Mouse (Mus musculus) liver, adult 2 months (tissue): Measurements from ENCODE around the gene Sfrp5. TPM values are rescaled to one million over a fixed set of nuclear protein-coding genes. Genes with fewer than 3 reads are reported as not detected.

Experiments used
- DNase-seq: peaks from one replicate; pipeline ENCODE4 v3.0.0-alpha.2; 2011; ENCODE audit warnings: low read depth, low spot score; ENCODE audit errors: extremely low read depth
- H3K27ac ChIP-seq: fragments of 200-500 bp; replicated peaks from 2 replicates; pipeline ENCODE4 v1.5.1; 2012; ENCODE audit warnings: low read depth, mild to moderate bottlenecking, control low read depth, inconsistent platforms, low read length; ENCODE audit not compliant: insufficient read depth
- H3K27me3 ChIP-seq: fragments of 200-500 bp; 2 replicates; pipeline ENCODE4 v1.6.1; 2012; ENCODE audit warnings: mild to moderate bottlenecking, moderate library complexity, low read length, inconsistent platforms; ENCODE audit not compliant: control insufficient read depth, insufficient read depth
- H3K36me3 ChIP-seq: fragments of 200-500 bp; 2 replicates; pipeline ENCODE4 v1.6.1; 2012; ENCODE audit warnings: low read length, inconsistent platforms; ENCODE audit not compliant: control insufficient read depth, insufficient read depth
- H3K4me1 ChIP-seq: fragments of 200-500 bp; 2 replicates; pipeline ENCODE4 v1.6.1; 2011; ENCODE audit warnings: low read length; ENCODE audit not compliant: control insufficient read depth, insufficient read depth
- H3K4me3 ChIP-seq: fragments of 200-500 bp; 2 replicates; pipeline ENCODE4 v1.5.1; 2011; ENCODE audit warnings: low read depth, mild to moderate bottlenecking, control low read depth, low read length, moderate library complexity; ENCODE audit not compliant: insufficient read depth
- H3K79me2 ChIP-seq: fragments of 200-500 bp; 2 replicates; pipeline ENCODE4 v1.6.1; 2012; ENCODE audit warnings: inconsistent platforms, mild to moderate bottlenecking, low read length, moderate library complexity; ENCODE audit not compliant: control insufficient read depth, insufficient read depth
- H3K9ac ChIP-seq: fragments of 200-500 bp; 2 replicates; pipeline ENCODE4 v1.6.1; 2012; ENCODE audit warnings: low read depth, mild to moderate bottlenecking, control low read depth, inconsistent platforms, low read length
- CTCF ChIP-seq: fragments of 200-500 bp; IDR thresholded peaks from 2 replicates; pipeline ENCODE4 v1.5.1; 2011; ENCODE audit warnings: low read depth, low read length, control low read depth
- POLR2A ChIP-seq: fragments of 200-500 bp; IDR thresholded peaks from 2 replicates; pipeline ENCODE4 v1.6.1; 2011; ENCODE audit warnings: low read length, control low read depth; ENCODE audit not compliant: insufficient read depth; ENCODE audit errors: extremely low read depth
- WGBS: fragments of 180-500 bp; shearing (Covaris S2); methylation state at CpG from one replicate; pipeline ENCODE4 v1.1.7; 2018; 5-methylcytosine and 5-hydroxymethylcytosine counted together
- polyA plus RNA-seq: library from polyadenylated mRNA; depleted of rRNA; stranded (reverse); fragments of >200 nt; gene quantifications from 2 replicates; pipeline ENCODE4 v1.2.3, GENCODE M21; 2012
- total RNA-seq: library from RNA; depleted of rRNA; stranded (reverse); fragments of >200 nt; gene quantifications from 2 replicates; pipeline ENCODE4 v1.2.3, GENCODE M21; 2014

The Sfrp5 gene
- total and polyA plus RNA-seq, 2 experiments: not detected

- no peak for TF ChIP-seq POLR2A
- no peak for TF ChIP-seq CTCF
- Histone ChIP-seq H3K4me3 (no peak overlapping the region), H3K9ac (no peak overlapping the region), H3K79me2 (peaks cover 4% of the 10 kb centered on the region; the same call in 1 of the 2 replicates), H3K27me3 (no peaks in the 10 kb centered on the region), H3K4me1 (no peaks in the 10 kb centered on the region), H3K36me3 (peaks cover 21% of the 10 kb centered on the region; the same call in 1 of the 2 replicates), H3K27ac (no peak overlapping the region)
- DNase-seq: no peak
- WGBS: 78% methylated on average over 2 of the region's 2 CpGs
These were observed 24.6 kb downstream of the Sfrp5 start for GRCm38 (mm10) chr19:42177461-42177860.

DNA sequence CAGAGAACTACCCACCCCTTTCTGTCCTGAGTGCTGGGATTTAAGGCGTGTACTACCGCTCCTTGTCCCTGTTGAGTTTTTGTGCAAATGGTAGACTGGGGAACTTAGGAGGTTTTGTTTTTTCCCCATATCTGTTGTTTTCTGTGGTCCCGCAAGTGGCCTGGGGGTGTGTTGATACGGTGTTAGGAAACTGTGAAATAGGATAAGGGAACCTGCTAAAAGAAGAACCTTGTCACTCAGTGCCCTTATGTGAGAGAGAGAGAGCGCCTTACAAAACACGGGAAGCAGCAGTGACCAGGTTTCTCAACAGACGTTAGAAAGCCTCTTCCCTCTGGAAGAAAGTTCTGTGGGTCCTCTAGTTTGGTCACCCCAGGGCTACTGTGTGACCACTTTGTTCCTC lies 25.2 kb downstream of the Sfrp5 start:
- 91% methylated on average over 7 of the region's 7 CpGs for WGBS
- Histone ChIP-seq H3K4me3 (no peak overlapping the region), H3K79me2 (peaks cover 4% of the 10 kb centered on the region; the same call in 1 of the 2 replicates), H3K9ac (no peak overlapping the region), H3K4me1 (no peaks in the 10 kb centered on the region), H3K27me3 (no peaks in the 10 kb centered on the region), H3K27ac (no peak overlapping the region), H3K36me3 (peaks cover 18% of the 10 kb centered on the region; the same call in 1 of the 2 replicates)
- TF ChIP-seq POLR2A (no peak), CTCF (no peak)
- no peak for DNase-seq

- peak overlapping the region; percentile 98 for H3K4me3 ChIP-seq
- WGBS: 2% methylated on average over 53 of the region's 56 CpGs
- H3K36me3 ChIP-seq: no peaks in the 10 kb centered on the region
- TF ChIP-seq CTCF (no peak), POLR2A (peak; percentile 76)
- H3K9ac ChIP-seq: peak overlapping the region; percentile 97
- no peaks in the 10 kb centered on the region for H3K27me3 ChIP-seq
- DNase-seq: peak; percentile 81
- peaks cover 17% of the 10 kb centered on the region for H3K79me2 ChIP-seq
- peak overlapping the region; percentile 56 for H3K27ac ChIP-seq
- H3K4me1 ChIP-seq: peaks cover 7% of the 10 kb centered on the region
These were observed 31.8 kb downstream of the Sfrp5 start for GRCm38 (mm10) chr19:42170025-42170969.

DNA sequence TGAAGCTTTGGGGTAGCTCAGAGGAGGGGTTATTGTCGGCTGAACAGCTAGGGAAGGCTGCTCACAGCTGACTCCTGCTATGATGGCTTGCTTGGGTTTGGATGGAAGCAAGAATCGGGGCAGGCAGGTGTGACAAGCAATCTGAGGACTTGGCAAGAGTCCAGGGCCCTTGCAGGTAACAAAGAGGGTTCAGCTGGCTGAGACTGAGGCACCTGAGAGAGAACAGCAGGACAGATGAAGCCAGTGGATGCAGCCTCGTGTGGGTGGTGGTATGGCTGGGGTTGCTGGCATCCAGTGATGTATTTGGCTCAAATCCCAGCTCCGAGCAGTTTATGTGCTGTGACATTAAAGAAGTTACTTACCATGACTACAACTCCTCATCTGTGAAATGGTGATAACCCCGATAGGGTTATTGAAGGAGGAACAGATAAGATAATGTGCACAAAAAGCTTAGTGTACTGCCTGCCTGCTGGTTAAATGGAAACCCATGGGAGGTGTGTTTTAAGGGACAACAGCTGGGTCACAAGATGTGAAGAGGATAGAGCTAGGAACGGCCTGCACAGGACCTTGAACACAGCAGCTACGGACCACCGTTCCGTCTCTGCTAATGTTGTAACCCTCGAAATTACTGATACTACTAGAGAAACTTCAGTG lies 32.6 kb downstream of the Sfrp5 start:
- Histone ChIP-seq H3K79me2 (peaks cover 15% of the 10 kb centered on the region), H3K4me3 (no peak overlapping the region), H3K4me1 (peaks cover 7% of the 10 kb centered on the region), H3K27ac (no peak overlapping the region), H3K9ac (no peak overlapping the region), H3K27me3 (no peaks in the 10 kb centered on the region), H3K36me3 (no peaks in the 10 kb centered on the region)
- DNase-seq: no peak
- 62% methylated on average over 10 of the region's 10 CpGs for WGBS
- no peak for TF ChIP-seq POLR2A
- TF ChIP-seq CTCF: no peak

DNA sequence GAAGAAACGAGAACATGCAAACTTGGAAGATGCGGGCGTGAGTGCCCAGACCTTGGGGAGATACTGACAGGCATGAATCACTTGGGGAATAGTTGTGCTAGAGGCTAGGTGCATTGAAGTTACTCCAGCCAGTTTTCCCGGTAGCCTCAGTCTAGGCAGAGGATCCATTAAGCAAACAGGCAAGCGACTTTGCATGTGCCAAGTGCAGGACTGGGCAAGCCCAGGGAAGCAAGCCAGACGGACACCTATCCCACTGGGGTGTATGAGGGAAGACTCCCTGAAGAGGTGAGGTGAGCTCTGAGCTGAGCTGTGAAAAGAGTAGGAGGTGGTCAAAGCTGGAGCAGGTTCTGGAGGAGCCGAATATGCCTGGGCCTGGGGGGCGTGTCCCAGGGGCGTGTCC lies 34.6 kb downstream of the Sfrp5 start:
- DNase-seq: no peak
- no peaks in the 10 kb centered on the region for H3K27me3 ChIP-seq
- no peak overlapping the region for H3K27ac ChIP-seq
- no peak overlapping the region for H3K9ac ChIP-seq
- no peak overlapping the region for H3K4me3 ChIP-seq
- peaks cover 7% of the 10 kb centered on the region for H3K4me1 ChIP-seq
- no peaks in the 10 kb centered on the region for H3K36me3 ChIP-seq
- peaks cover 13% of the 10 kb centered on the region for H3K79me2 ChIP-seq
- TF ChIP-seq CTCF (no peak), POLR2A (no peak)
- 60% methylated on average over 9 of the region's 9 CpGs for WGBS
